Mouse (Mus musculus): ENCODE results near the gene Gtf2a2.

DNA sequence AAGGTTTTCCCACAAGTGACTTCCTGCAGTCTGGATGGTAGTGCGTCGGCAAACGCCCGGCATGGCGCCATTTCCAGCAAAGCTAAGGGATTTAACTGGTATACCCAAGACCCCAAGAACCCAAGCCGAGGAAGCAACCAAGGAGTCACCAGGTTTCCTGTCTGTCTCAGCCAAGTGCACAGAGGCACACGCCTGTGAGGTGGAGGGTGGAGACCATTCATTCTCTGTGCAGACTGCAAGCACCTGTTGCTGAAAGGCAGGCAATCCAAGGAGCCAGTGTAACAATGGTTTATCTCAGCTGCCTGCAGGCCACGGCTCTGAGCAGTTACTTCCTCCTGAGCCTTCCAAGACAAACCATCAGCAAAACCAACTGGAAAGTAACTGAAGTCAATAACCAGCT is 60.0 kb downstream of the Gtf2a2 start:
- TF ChIP-seq POLR2A (IDR thresholded peaks at IDR 0.05; ENCODE audit: borderline replicate concordance, low read depth, low read length) = no peak
- no peak for TF ChIP-seq CTCF (IDR thresholded peaks at IDR 0.05; ENCODE audit: low read depth, low read length)
